Mouse (Mus musculus) liver, embryonic 16.5 days (tissue): ENCODE data around the gene Actn3. TPM values are rescaled to one million over a fixed set of nuclear protein-coding genes. Genes with fewer than 3 reads are reported as not detected.

Source experiments
- ATAC-seq: fragments of 200-750 bp; cut with Nextera tagmentation; 2 replicates; pipeline ENCODE4 v1.8.0; 2017; ENCODE audit warnings: low read depth, mild to moderate bottlenecking, moderate number of reproducible peaks, moderate library complexity
- H3K27ac ChIP-seq: fragments of 300-500 bp; sonication (generic); 2 replicates; pipeline ENCODE4 v1.5.1; 2014; ENCODE audit warnings: mild to moderate bottlenecking, low read length
- H3K27me3 ChIP-seq: fragments of 300-500 bp; sonication (generic); 2 replicates; pipeline ENCODE4 v1.6.1; 2014; ENCODE audit warnings: low read depth, low read length, mixed read lengths; ENCODE audit not compliant: control insufficient read depth, insufficient read depth
- H3K36me3 ChIP-seq: fragments of 300-500 bp; sonication (generic); 2 replicates; pipeline ENCODE4 v1.6.1; 2014; ENCODE audit warnings: mild to moderate bottlenecking; ENCODE audit not compliant: control insufficient read depth, insufficient read depth
- H3K4me1 ChIP-seq: fragments of 300-500 bp; sonication (generic); 2 replicates; pipeline ENCODE4 v1.6.1; 2014; ENCODE audit warnings: low read depth, low read length, mixed read lengths; ENCODE audit not compliant: control insufficient read depth
- H3K4me2 ChIP-seq: fragments of 300-500 bp; sonication (generic); 2 replicates; pipeline ENCODE4 v1.6.1; 2014; ENCODE audit warnings: low read depth, low read length, mixed read lengths
- H3K4me3 ChIP-seq: fragments of 300-500 bp; sonication (generic); 2 replicates; pipeline ENCODE4 v1.5.1; 2014; ENCODE audit warnings: low read depth, mild to moderate bottlenecking, low read length
- H3K9ac ChIP-seq: fragments of 300-500 bp; sonication (generic); 2 replicates; pipeline ENCODE4 v1.6.1; 2014; ENCODE audit warnings: low read depth, low read length
- H3K9me3 ChIP-seq: fragments of 300-500 bp; sonication (generic); replicated peaks from 2 replicates; pipeline ENCODE4 v1.6.1; 2016; ENCODE audit warnings: low read length; ENCODE audit not compliant: control insufficient read depth
- WGBS: fragments of 180-500 bp; shearing (Covaris S2); extraction: QIAGEN DNeasy Blood & Tissue Kit; methylation state at CpG from one replicate; pipeline ENCODE4 v1.1.7; 2014; ENCODE audit not compliant: insufficient replicate concordance; 5-methylcytosine and 5-hydroxymethylcytosine counted together
- polyA plus RNA-seq: library from polyadenylated mRNA; unstranded; fragments of >200 nt; fragmentation: Nextera tagmentation; extraction: Ambion mirVana; gene quantifications from 2 replicates; pipeline ENCODE4 v1.2.1, GENCODE M21; 2015

The Actn3 gene
- polyA plus RNA-seq, 1 experiment from 2014 or later = 1.3 TPM

GRCm38 (mm10) chr19:4811909-4812242, 65.8 kb downstream of the Actn3 start:
- Histone ChIP-seq H3K4me3 (peak overlapping the region; percentile 87), H3K27me3 (no peaks in the 10 kb centered on the region), H3K4me2 (peak overlapping the region; percentile 76), H3K27ac (peak overlapping the region; percentile 91), H3K9me3 (no peaks in the 10 kb centered on the region), H3K9ac (peak overlapping the region; percentile 81), H3K36me3 (no peaks in the 10 kb centered on the region), H3K4me1 (peaks cover 23% of the 10 kb centered on the region)
- WGBS = 3% methylated on average over 12 of the region's 12 CpGs
- ATAC-seq = no peak; the same call in 1 of the 2 replicates

Other genes starting within 250 kb of the Actn3 start
- gene Gm960, start 179.2 kb downstream of the Actn3 start, polyA plus RNA-seq = 0.40 and 0.57 TPM in 2 replicates
- gene Sptbn2, start 166.7 kb downstream of the Actn3 start, polyA plus RNA-seq = 0.07 and 0.12 TPM in 2 replicates
- 17.6 and 18.3 TPM in 2 replicates for gene Rbm4b, start 121.4 kb downstream of the Actn3 start, polyA plus RNA-seq
- 28.3 and 29.2 TPM in 2 replicates for gene Rbm4, start 84.0 kb downstream of the Actn3 start, polyA plus RNA-seq
- gene Gm21992, start 66.3 kb downstream of the Actn3 start, polyA plus RNA-seq = 11.7 and 13.7 TPM in 2 replicates
- 39.1 and 41.2 TPM in 2 replicates for gene Rbm14, start 66.3 kb downstream of the Actn3 start, polyA plus RNA-seq
- 55.2 and 57.1 TPM in 2 replicates for gene Ccs, start 38.6 kb downstream of the Actn3 start, polyA plus RNA-seq
- not detected in 2 replicates for gene Ccdc87, start 38.5 kb downstream of the Actn3 start, polyA plus RNA-seq
- 27.3 and 30.5 TPM in 2 replicates for gene Ctsf, start 22.8 kb downstream of the Actn3 start, polyA plus RNA-seq
- 10.5 and 10.6 TPM in 2 replicates for gene Zdhhc24, start 759 bp upstream of the Actn3 start, polyA plus RNA-seq
- 0.95 and 1.2 TPM in 2 replicates for gene Bbs1, start 28.7 kb upstream of the Actn3 start, polyA plus RNA-seq
- gene Dpp3, start 50.4 kb upstream of the Actn3 start, polyA plus RNA-seq = 44.1 and 44.2 TPM in 2 replicates
- 0.29 and 0.31 TPM in 2 replicates for gene Peli3, start 65.2 kb upstream of the Actn3 start, polyA plus RNA-seq
- 36.8 and 38.0 TPM in 2 replicates for gene Mrpl11, start 84.2 kb upstream of the Actn3 start, polyA plus RNA-seq
- gene Npas4, start 112.4 kb upstream of the Actn3 start, polyA plus RNA-seq = not detected in 2 replicates
- gene Slc29a2, start 146.0 kb upstream of the Actn3 start, polyA plus RNA-seq = 0.82 and 1.6 TPM in 2 replicates
- gene B4gat1, start 160.9 kb upstream of the Actn3 start, polyA plus RNA-seq = 8.6 and 9.1 TPM in 2 replicates
- 0.58 TPM in 1 of 2 replicates, not detected in the other for gene AC124502.3, start 161.0 kb upstream of the Actn3 start, polyA plus RNA-seq
- 21.0 and 22.2 TPM in 2 replicates for gene Brms1, start 163.4 kb upstream of the Actn3 start, polyA plus RNA-seq
- gene Rin1, start 172.6 kb upstream of the Actn3 start, polyA plus RNA-seq = 0.13 and 0.35 TPM in 2 replicates
- 2.4 and 3.7 TPM in 2 replicates for gene Cd248, start 190.2 kb upstream of the Actn3 start, polyA plus RNA-seq
- gene Tmem151a, start 207.6 kb upstream of the Actn3 start, polyA plus RNA-seq = 0.33 and 0.52 TPM in 2 replicates
- gene Yif1a, start 210.6 kb upstream of the Actn3 start, polyA plus RNA-seq = 51.2 and 53.1 TPM in 2 replicates
- gene Cnih2, start 220.6 kb upstream of the Actn3 start, polyA plus RNA-seq = 0.40 and 0.46 TPM in 2 replicates
- gene Rab1b, start 229.2 kb upstream of the Actn3 start, polyA plus RNA-seq = 79.2 and 88.7 TPM in 2 replicates
- 1.5 and 1.9 TPM in 2 replicates for gene Klc2, start 240.7 kb upstream of the Actn3 start, polyA plus RNA-seq